Mouse (Mus musculus): ENCODE results near the gene Nynrin.

The Nynrin gene

DNA sequence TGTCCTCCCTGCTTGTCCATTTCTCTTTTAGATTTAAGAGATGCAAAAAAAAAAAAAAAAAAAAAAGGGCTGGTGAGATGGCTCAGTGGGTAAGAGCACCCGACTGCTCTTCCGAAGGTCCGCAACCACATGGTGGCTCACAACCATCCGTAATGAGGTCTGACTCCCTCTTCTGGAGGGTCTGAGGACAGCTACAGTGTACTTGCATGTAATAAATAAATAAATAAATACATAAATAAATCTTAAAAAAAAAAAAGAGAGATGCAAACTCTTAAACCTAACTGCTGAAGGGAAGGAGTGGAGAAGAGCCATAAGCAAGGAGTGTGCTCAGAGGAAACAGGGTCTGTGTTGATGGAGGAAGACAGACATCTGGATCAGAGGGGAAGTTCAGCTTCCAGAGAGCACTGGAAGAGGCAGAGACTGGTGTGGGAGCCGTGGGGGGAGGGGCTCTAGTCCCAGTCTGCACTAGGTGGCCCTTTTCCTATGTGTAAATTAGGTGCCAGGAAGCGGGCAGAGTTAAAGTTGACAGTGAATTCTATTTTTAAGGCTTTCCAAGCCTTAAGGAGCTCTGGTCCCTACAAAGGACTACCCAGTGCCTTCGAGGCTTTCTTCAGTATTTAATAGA, 24.6 kb downstream of the Nynrin start:
- DNase-seq (ENCODE audit: low spot score), result no peak

DNA sequence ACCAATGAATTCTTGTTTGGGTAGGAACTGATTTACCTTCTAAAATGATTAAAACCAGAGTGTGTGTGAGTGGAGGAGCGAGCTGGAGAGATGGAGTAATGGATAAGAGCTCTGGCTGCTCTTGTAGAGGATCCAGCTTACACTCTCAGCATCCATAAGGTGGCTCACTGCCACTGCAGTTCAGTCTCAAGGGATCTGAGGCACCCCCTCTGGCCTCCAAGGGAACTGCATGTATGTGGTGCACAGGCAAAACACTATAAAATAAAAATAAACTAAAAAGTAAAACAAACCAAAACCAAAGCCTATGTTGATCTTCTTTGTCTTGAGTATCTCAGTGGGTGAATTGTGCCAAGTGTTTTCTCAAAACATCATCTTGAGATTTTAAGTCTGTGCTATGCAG, 25.8 kb downstream of the Nynrin start:
- peak; percentile 82 for DNase-seq (ENCODE audit: low spot score)

DNA sequence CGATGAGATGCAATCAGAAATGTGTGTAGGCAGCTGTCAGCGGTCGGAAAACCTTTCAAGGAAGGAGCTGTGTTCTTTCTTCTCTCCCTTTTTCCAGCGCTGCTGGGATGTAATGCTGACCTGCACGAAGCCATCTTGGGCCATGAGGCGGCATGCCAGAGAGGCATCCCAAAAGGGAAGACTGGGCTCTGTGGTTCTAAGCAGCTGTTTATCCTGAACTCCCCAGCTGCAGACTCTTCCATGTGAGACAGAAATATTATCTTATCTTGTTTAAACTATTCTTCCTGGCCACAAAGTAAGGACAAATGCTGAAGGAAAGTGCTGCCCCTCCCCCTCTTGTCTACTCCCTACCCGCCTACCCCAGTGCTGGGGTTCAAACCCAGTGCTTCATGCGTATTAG, 27.2 kb downstream of the Nynrin start:
- no peak for DNase-seq (ENCODE audit: low spot score)

DNA sequence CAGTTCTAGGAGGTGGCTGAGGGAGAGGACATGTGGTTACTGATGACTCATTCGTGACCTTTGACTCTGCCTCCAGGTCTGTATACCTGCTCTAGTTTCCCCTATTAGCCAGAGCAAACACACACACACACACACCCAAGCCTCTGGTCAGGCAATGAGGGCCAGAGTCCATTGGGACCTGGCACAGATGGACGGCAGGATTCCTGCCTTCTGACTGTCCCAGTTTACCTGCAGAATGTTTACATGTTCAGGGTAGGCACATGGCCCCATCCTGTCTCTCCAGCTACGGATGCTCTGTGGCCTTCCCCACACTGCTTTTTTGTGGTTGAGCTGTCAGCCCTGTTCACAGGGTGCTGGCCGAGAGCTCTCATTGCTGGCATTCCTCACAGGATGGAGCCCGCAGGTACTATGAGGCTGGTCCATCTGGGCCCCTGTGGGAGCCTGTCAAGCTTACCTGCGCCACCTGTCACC, 28.4 kb downstream of the Nynrin start:
- no peak for DNase-seq (ENCODE audit: low spot score)

DNA sequence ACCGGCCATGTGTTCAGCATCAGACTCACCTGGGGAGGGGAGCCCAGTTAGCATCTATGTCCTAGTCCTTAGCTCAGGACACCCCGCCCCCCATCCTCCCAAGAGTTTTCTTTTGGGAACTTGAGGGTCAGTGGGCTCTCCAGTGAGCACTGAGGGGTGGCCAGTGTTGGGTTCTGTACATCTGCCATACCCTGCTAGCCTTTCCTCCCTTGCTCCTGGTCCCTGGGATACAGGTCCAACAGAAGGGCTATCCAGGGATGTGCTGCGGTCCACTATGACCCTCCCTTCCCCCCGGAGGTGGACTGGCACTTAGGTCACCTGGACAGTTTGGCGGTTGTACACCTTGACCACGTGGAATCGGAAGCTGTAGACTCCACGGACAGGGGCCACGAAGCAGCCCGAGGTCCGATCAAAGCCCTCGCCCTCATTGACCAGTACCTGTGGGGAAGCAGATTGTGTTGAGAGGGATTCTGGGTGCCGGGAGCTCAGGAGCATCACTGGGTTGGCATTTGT, 29.4 kb downstream of the Nynrin start:
- DNase-seq (ENCODE audit: low spot score), result no peak

DNA sequence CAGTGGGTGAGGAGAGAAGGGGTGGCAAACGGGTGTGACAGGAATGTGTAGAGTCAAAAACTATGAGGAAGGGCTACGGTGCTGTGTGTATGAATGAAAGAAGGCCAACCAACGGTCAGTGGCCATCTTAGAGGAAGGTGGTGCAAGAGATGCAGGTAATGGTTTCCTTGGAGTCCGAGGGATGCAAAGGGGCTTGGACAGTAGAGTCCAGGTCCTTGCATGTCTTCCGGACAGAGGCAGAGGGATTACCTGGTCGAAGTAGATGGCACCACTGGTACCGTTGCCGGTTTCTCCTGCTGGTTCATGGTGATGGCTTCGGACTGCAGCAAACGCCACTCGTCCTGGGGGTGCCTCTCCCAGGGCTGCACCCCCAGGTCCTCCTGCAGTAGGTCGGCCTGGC, 29.9 kb downstream of the Nynrin start:
- no peak for DNase-seq (ENCODE audit: low spot score)

DNA sequence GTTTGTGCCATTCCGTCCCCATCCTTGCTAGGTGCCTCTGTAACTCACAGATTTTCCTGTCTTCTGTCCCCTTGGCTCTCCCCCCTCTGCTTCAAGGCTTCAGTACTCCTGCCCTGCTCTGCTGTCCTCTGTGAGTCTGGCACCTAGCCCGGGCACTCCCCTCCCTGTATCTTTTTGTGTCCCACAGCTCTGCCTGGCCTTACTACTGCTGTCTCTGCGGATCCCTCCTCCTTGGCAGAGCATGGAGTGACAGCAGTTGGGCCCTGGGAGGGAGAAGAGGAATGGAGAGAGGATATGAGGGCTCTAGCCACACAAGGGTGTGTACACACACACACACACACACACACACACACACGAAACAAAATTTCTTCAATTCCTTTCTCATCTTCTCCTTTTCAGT, 30.4 kb downstream of the Nynrin start, which contains the start of gene Cbln3:
Gene Cbln3, minus strand, starts transcription at position 227 of the 400 bp plus-strand sequence.
- peak; percentile 27 for DNase-seq (ENCODE audit: low spot score)

DNA sequence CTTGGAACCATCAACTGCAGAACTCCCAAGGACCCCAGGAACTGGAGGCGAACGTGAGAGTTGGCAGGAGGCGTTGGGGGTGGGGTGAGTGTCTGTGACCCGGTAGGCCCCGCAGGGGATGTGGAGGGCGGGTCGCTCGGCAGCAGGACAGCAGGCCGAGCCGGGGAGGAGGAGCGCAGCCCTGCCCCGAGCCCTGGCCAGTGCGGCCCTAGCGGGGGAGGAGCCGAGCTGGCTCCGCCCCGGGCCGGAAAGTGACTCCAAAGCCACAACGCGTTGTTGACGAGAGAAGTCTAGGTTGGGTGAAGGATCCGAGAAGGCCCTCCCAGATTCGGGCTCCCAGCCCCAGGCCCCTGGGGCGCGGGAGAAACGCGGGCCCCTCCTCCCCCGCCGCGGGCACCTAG, 30.9 kb downstream of the Nynrin start, which contains the start of gene Khnyn:
Gene Khnyn, plus strand, starts transcription at position 235 of the 401 bp plus-strand sequence.
- DNase-seq (ENCODE audit: low spot score), result peak; percentile 93

DNA sequence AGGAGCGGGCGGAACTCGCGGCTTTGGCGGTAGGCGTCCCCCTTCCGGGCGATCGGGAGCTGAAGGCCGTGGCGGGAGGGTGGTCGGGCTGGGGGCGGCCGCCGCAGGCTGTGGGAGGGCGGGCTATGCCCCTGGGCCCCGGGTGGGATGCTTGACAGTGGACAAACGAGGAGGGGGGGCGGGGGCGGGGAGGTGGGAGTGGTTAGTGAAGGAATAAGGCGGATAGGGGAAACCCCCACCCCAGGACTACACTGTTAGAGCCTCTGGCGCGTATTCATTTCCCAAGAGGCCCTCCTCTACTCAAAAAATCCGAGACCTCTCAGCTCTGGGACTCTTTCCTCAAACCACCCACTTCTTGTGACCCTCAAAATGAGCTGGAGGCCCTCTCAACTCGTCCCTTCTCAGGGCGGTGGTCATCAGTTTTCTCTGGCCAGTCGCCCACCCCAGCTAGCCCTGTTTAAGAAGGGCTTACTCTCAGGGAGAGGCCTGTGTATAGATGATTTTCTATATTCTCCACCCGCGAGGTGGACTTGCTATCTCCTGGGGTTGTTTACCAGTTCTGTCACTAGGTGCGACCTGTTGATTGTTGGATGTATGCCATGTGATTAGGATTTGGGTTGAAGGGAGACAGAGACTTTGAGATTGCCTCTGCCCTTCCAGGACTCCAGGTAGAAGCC, 31.4 kb downstream of the Nynrin start:
- DNase-seq (ENCODE audit: low spot score), result peak; percentile 14

DNA sequence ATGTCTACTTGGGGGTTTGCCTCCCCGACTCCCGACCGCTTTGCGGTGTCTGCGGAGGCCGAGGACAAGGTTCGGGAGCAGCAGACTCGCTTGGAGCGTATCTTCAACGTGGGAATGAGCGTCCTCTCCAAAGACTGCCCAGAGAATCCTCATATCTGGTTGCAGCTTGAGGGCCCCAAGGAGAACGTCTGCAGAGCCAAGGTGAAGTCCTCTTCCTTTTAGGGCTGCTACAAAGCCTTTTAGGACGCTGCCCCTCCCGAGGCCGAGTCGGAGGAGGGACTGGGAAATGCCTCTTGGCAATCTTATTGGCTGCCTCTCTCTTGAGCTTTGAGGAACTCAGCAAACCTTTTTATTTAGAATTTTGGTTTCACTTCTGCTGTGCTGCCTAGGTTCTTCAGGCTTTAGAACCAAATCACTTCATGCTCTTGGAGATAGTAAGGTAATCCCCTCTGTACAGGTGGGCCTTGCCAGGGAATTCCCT, 32.0 kb downstream of the Nynrin start:
- DNase-seq (ENCODE audit: low spot score), result peak; percentile 82

DNA sequence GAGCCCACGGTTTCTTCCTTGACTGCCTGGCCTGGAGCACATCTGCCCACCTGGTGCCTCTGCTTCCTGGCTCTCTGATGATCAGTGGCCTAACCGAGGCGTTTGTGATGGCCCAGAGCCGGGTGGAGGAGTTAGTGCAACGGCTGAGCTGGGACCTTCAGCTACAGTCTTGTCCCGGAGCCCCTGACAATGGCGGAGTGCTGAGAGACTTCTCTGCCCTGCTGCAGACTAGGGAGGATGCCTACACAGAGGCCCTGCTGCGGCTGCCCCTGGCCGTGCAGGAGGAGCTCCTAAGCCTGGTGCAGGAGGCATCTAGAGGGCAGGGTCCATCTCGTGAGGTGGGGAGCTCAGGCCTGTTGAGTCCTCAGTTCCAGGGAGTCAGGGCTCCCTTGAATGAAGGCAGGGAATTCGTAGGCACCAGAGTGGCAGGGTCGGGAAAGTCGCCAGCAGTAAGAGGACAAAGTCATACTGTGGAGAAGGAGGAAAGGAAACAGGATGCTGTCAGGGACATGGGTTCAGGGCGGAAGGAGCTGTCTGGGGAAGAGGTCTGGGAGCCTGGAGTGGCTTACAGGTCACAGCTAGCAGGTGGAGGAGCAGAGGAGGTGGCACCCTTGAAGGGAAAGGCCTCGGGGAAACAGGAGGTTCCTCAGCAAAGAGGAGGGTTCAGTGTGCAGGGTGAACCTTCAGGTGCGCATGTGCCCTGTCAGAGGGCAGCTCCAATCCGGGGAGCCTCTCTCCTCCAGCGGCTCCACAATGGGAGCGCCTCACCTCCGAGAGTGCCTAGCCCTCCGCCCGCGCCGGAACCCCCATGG, 33.0 kb downstream of the Nynrin start:
- DNase-seq (ENCODE audit: low spot score), result no peak

DNA sequence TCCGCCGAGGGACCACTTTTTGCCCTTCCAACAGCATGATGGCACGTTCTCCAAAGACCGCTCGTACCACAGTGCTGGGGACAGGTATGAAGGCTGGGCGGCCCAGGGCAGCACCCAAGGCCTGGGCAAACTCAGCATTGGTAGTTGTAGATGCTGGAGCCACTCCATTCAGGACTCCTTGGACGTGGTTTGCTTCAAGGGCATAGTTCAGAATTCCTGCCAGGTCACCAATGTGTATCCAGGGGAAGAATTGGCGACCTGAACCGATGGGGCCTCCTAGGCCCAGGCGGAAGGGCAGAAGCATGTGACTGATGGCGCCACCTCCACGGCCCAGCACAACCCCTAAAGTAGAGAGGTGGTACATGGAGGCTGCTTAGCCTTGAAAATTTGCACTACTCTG, 43.9 kb downstream of the Nynrin start:
- no peak for DNase-seq (ENCODE audit: low spot score)

DNA sequence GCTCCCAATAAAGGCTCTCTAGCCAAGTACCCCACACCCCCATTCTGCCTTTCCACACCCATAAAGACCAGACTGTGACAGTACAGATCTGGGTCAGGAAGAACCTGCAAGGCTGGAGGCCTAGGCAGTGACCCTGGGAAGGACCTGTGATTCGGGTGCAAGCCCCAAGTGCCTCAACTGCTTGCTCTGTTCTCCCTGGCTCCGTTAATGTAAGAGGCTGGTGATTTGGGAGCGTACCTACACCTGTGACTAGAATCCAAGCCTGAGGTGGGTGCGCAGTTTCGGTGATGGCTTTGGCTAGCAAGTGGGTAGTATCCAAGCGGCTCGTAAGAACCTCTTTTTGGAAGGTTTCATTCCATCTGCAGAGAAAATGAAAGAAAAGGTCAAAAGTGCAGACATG, 45.1 kb downstream of the Nynrin start:
- no peak for DNase-seq (ENCODE audit: low spot score)

DNA sequence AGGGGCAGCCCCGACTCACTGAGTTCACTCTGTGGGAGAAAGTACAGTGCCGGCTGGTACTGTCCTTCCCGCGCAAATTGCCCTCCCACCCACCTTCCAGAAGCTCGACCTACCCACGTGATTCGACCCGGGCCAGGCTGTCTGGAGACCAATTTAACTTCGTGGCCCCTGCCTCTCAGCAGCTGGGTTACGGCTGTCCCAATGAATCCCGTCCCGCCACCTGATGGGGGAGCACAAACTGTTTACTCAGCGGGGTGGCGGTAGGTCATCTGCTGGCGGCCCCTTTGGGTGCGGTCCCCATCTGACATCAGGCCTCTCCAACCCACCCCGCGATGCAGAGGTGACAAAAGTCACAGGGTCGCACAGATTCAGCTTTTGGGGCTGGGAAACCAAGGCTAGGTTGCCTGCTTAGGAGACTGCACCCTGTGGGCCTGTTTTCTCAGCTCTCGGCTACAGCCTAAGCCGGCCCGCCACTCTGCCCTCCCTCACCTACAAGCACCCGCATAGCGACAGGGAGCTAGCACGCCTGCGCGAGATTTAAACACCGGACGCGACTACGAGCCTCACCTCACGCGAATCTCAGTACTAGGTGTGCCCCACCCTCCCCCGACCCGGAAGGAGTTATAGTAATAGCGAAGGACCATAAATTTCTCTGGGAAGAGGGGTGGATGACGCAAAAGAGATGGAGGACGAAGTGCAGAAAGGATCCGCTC, 46.0 kb downstream of the Nynrin start, which contains the start of gene Sdr39u1:
Gene Sdr39u1, minus strand, starts transcription at position 593 of the 713 bp plus-strand sequence.
- peak; percentile 90 for DNase-seq (ENCODE audit: low spot score)

DNA sequence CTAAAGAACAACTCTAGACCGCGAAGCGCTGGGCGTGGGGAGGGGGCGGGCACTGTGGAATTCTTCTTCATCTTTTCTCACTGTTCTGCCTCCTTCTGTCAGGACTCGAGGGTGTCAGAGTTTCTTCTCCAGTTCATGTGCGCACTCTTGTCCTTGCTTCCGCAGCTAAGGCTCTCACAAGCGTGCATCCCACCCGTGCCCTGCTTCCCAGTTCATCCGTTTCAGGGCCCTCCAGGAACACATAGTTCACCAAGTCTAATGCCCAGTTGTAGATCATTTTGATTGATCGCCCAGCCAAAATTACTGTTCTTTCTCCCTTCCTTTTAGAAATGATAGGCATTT, 46.6 kb downstream of the Nynrin start:
- no peak for DNase-seq (ENCODE audit: low spot score)

DNA sequence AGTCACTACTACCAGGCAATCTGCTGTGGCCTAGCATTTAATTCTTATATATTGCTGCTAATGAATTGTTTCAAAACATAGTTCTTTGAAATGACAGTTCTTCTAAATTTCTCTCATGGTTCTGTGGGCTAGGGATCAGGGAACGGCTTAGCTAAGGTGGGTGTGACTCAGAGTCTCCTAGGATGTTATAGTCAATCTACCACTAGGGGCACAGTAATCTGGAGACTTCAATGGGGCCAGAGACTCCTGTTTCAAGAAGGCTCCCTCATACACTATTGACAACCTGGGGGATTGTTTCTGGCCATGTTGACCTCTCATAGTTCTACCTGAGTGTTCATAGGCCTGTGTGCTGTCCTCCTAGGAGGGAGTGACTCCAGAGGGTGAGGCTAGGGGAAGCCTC, 51.7 kb downstream of the Nynrin start:
- no peak for DNase-seq (ENCODE audit: low spot score)

DNA sequence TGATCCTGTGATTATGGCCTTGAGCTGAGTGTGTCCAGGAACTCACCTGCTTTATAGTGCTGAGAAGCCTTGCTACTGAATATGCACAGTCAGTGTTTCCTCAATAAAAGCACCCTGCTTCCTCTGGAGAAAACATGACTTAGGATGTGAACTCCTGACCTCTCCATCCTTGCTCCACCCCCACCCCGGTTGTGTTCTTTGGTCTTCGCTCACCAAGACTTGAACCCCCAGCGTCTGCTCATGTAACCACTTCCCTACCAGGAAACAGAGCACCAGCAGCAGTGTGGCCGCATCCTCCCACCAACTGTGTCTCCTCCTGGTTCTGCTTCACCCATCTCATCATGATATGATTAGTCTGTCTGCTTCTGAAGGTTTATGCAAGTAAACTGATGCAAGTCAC, 59.6 kb downstream of the Nynrin start:
- no peak for DNase-seq (ENCODE audit: low spot score)

DNA sequence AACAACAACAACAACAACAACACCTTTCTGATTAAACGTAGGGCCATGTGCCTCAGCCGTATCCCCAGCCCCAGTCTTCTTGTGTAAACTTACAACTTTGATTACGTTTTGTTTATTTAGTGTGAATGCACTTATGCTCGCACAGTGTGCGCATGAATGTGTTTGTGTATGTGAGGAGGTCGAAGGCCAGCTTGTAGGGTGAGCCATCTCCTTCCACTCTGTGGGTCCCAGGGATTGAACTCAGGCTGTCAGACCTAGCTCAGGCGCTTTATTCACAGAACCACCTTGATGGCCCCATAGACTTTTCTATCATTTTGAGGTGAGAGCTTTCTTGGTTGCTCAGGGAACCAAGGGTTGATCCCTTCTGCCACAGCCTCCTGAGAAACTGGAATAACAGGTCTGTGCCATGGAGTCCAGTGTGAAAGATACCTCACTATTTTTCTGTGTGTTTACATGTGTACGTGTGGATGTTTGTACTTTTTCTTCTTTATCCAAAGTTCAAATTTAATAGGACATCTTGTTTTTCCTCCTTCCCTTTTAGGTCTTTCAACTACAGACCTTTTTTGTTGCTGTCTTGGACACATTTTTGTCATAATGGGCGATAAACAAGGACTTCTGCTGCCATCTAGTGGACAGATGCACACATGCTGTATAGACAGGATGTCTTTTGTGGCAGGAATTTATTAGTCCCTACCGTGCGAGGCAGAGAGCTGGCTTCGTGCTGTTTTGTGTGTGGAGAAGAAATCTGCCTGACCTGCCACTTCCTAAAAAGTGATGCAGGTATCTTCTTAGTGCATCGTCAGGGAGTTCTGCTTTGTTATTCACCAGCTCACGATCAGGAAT, 64.7 kb downstream of the Nynrin start:
- peak; percentile 83 for DNase-seq (ENCODE audit: low spot score)

DNA sequence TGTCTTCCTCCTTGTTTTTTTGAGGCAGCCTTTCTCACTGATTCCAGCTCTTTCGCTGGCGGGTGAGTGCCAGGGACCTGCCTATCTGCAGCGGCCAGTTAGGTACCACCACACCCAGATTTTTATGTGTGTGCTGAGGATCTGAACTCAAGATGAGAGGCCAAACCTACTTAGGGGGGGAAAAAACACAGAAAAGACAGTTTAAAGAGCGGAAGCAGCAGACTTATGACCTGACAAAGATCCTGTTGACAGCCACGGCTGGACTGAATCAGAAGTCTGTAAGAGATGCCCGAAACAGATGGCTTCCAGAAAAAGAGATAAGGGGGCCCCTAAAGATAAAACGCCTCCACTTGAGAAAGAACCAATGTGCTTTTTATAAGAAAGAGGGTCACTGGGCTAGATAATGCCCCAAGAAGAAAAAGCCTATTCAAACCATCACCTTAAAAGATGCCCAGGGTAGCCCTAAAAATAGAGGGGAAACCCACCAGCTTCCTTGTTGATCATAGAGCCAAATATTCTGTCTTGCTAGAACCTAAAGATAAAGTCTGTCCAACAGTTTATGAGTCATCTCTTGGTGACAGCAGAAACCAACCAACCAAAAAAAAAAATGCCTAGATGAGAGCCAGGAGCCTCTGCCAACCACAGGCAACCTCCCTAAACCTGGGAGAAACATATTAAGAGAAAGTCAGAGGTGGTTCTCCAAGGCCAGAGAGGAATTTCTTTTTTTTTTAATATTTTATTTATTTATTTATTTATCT, 68.8 kb downstream of the Nynrin start:
- DNase-seq (ENCODE audit: low spot score), result no peak

Data from lung, postnatal 25 days (tissue).